Mouse (Mus musculus): ENCODE results near the gene 1700067K01Rik. TPM values are rescaled to one million over a fixed set of nuclear protein-coding genes. Genes with fewer than 3 reads are reported as not detected.
"Not testable (repeated sequence)": the region's sequence is repeated elsewhere in the genome, so short reads cannot be mapped to it uniquely, and the experiment has no call there.

1700067K01Rik gene
- polyA plus RNA-seq, 1 experiment from 2014 or later: 0.58 TPM

GRCm38 (mm10) chr8:83973161-83974031 lies 27.9 kb upstream of the 1700067K01Rik start:
- WGBS (ENCODE audit: insufficient replicate concordance): 8% methylated on average over 35 of the region's 37 CpGs
- peak overlapping the region; percentile 94 for H3K4me3 ChIP-seq (replicated peaks)
- peaks cover 56% of the 10 kb centered on the region for H3K4me1 ChIP-seq (replicated peaks)
- H3K9ac ChIP-seq: peak overlapping the region; percentile 91
- peaks cover 35% of the 10 kb centered on the region for H3K36me3 ChIP-seq (replicated peaks)
- ATAC-seq (ENCODE audit: insufficient read depth): no peak; the same call in 1 of the 2 replicates
- H3K9me3 ChIP-seq (replicated peaks): no peaks in the 10 kb centered on the region
- H3K27me3 ChIP-seq: no peaks in the 10 kb centered on the region
- H3K27ac ChIP-seq (replicated peaks): peak overlapping the region; percentile 79
- peak overlapping the region; percentile 98 for H3K4me2 ChIP-seq

- H3K36me3 ChIP-seq (replicated peaks): peaks cover 24% of the 10 kb centered on the region
- H3K4me1 ChIP-seq (replicated peaks): peaks cover 56% of the 10 kb centered on the region
- 76% methylated on average over 4 of the region's 4 CpGs for WGBS (ENCODE audit: insufficient replicate concordance)
- no peak overlapping the region for H3K9ac ChIP-seq
- no peak overlapping the region for H3K27ac ChIP-seq (replicated peaks)
- no peak overlapping the region for H3K4me2 ChIP-seq
- no peak for ATAC-seq (ENCODE audit: insufficient read depth)
- no peaks in the 10 kb centered on the region for H3K27me3 ChIP-seq
- no peak overlapping the region for H3K4me3 ChIP-seq (replicated peaks)
- no peaks in the 10 kb centered on the region for H3K9me3 ChIP-seq (replicated peaks)
Measured at GRCm38 (mm10) chr8:83974521-83974920, 26.8 kb upstream of the 1700067K01Rik start.

- Histone ChIP-seq H3K4me2 (no peak overlapping the region), H3K9ac (no peak overlapping the region), H3K9me3 (replicated peaks) (no peaks in the 10 kb centered on the region), H3K27ac (replicated peaks) (no peak overlapping the region), H3K4me1 (replicated peaks) (peaks cover 49% of the 10 kb centered on the region), H3K4me3 (replicated peaks) (no peak overlapping the region), H3K27me3 (no peaks in the 10 kb centered on the region), H3K36me3 (replicated peaks) (peaks cover 15% of the 10 kb centered on the region)
- no peak for ATAC-seq (ENCODE audit: insufficient read depth)
- WGBS (ENCODE audit: insufficient replicate concordance): 61% methylated on average over 4 of the region's 4 CpGs
Measured at GRCm38 (mm10) chr8:83976101-83976630, 25.1 kb upstream of the 1700067K01Rik start.

GRCm38 (mm10) chr8:83976779-83977350 lies 24.4 kb upstream of the 1700067K01Rik start:
- H3K4me1 ChIP-seq (replicated peaks): peaks cover 47% of the 10 kb centered on the region
- H3K4me3 ChIP-seq (replicated peaks): no peak overlapping the region
- H3K9me3 ChIP-seq (replicated peaks): no peaks in the 10 kb centered on the region
- H3K9ac ChIP-seq: no peak overlapping the region
- no peak for ATAC-seq (ENCODE audit: insufficient read depth)
- 79% methylated on average over 5 of the region's 5 CpGs for WGBS (ENCODE audit: insufficient replicate concordance)
- no peak overlapping the region for H3K4me2 ChIP-seq
- H3K27ac ChIP-seq (replicated peaks): no peak overlapping the region
- H3K27me3 ChIP-seq: no peaks in the 10 kb centered on the region
- peaks cover 15% of the 10 kb centered on the region for H3K36me3 ChIP-seq (replicated peaks)

- Histone ChIP-seq H3K36me3 (replicated peaks) (peaks cover 19% of the 10 kb centered on the region), H3K4me3 (replicated peaks) (no peak overlapping the region), H3K27ac (replicated peaks) (0 out of 2 replicates have a peak overlapping the region, but pooled peaks have one; percentile 9), H3K27me3 (no peaks in the 10 kb centered on the region), H3K9ac (no peak overlapping the region), H3K9me3 (replicated peaks) (no peaks in the 10 kb centered on the region), H3K4me2 (no peak overlapping the region), H3K4me1 (replicated peaks) (peaks cover 48% of the 10 kb centered on the region)
- ATAC-seq (ENCODE audit: insufficient read depth): no peak
- 46% methylated on average over 6 of the region's 6 CpGs for WGBS (ENCODE audit: insufficient replicate concordance)
Measured at GRCm38 (mm10) chr8:83977646-83978045, 23.7 kb upstream of the 1700067K01Rik start.

GRCm38 (mm10) chr8:83978200-83978599 lies 23.1 kb upstream of the 1700067K01Rik start:
- no peak for ATAC-seq (ENCODE audit: insufficient read depth)
- no peak overlapping the region for H3K27ac ChIP-seq (replicated peaks)

GRCm38 (mm10) chr8:83980250-83980649 lies 21.1 kb upstream of the 1700067K01Rik start:
- Histone ChIP-seq H3K36me3 (replicated peaks) (peaks cover 40% of the 10 kb centered on the region), H3K27ac (replicated peaks) (no peak overlapping the region), H3K9me3 (replicated peaks) (no peaks in the 10 kb centered on the region), H3K4me2 (no peak overlapping the region), H3K4me3 (replicated peaks) (no peak overlapping the region), H3K9ac (no peak overlapping the region), H3K27me3 (no peaks in the 10 kb centered on the region), H3K4me1 (replicated peaks) (peaks cover 28% of the 10 kb centered on the region)
- 57% methylated on average over 1 of the region's 1 CpGs for whole genome bisulfite sequencing (ENCODE audit: insufficient replicate concordance)
- no peak for ATAC-seq (ENCODE audit: insufficient read depth)

More at GRCm38 (mm10) chr8:83978200-83978599, 23.1 kb upstream of the 1700067K01Rik start:
- H3K4me3 ChIP-seq (replicated peaks): no peak overlapping the region
- H3K4me1 ChIP-seq (replicated peaks): peaks cover 48% of the 10 kb centered on the region
- no peak overlapping the region for H3K4me2 ChIP-seq
- 77% methylated on average over 9 of the region's 9 CpGs for WGBS (ENCODE audit: insufficient replicate concordance)
- peaks cover 24% of the 10 kb centered on the region for H3K36me3 ChIP-seq (replicated peaks)
- H3K27me3 ChIP-seq: no peaks in the 10 kb centered on the region
- H3K9me3 ChIP-seq (replicated peaks): no peaks in the 10 kb centered on the region
- H3K9ac ChIP-seq: no peak overlapping the region

GRCm38 (mm10) chr8:83980845-83981244 lies 20.5 kb upstream of the 1700067K01Rik start:
- Histone ChIP-seq H3K27ac (replicated peaks) (no peak overlapping the region), H3K9ac (no peak overlapping the region), H3K9me3 (replicated peaks) (no peaks in the 10 kb centered on the region), H3K4me3 (replicated peaks) (no peak overlapping the region), H3K36me3 (replicated peaks) (peaks cover 43% of the 10 kb centered on the region), H3K4me2 (no peak overlapping the region), H3K27me3 (no peaks in the 10 kb centered on the region), H3K4me1 (replicated peaks) (peaks cover 28% of the 10 kb centered on the region)
- ATAC-seq (ENCODE audit: insufficient read depth): no peak
- WGBS (ENCODE audit: insufficient replicate concordance): 74% methylated on average over 8 of the region's 8 CpGs

GRCm38 (mm10) chr8:83981533-83981932 lies 19.8 kb upstream of the 1700067K01Rik start:
- no peaks in the 10 kb centered on the region for H3K27me3 ChIP-seq
- H3K4me2 ChIP-seq: no peak overlapping the region
- H3K4me3 ChIP-seq (replicated peaks): no peak overlapping the region
- peaks cover 28% of the 10 kb centered on the region for H3K4me1 ChIP-seq (replicated peaks)
- no peaks in the 10 kb centered on the region for H3K9me3 ChIP-seq (replicated peaks)
- peaks cover 50% of the 10 kb centered on the region for H3K36me3 ChIP-seq (replicated peaks)
- ATAC-seq (ENCODE audit: insufficient read depth): no peak
- H3K9ac ChIP-seq: no peak overlapping the region
- H3K27ac ChIP-seq (replicated peaks): no peak overlapping the region
- WGBS (ENCODE audit: insufficient replicate concordance): 87% methylated on average over 7 of the region's 7 CpGs

- Histone ChIP-seq H3K9me3 (replicated peaks) (no peaks in the 10 kb centered on the region), H3K36me3 (replicated peaks) (peaks cover 59% of the 10 kb centered on the region), H3K27ac (replicated peaks) (no peak overlapping the region), H3K4me3 (replicated peaks) (no peak overlapping the region), H3K4me2 (no peak overlapping the region), H3K27me3 (no peaks in the 10 kb centered on the region), H3K4me1 (replicated peaks) (peaks cover 20% of the 10 kb centered on the region), H3K9ac (no peak overlapping the region)
- WGBS (ENCODE audit: insufficient replicate concordance): 56% methylated on average over 4 of the region's 4 CpGs
- ATAC-seq (ENCODE audit: insufficient read depth): peak; percentile 51; the same call in 1 of the 2 replicates
Measured at GRCm38 (mm10) chr8:83982449-83982848, 18.9 kb upstream of the 1700067K01Rik start.

- peaks cover 13% of the 10 kb centered on the region; the same call in 1 of the 2 replicates for H3K4me1 ChIP-seq (replicated peaks)
- H3K4me2 ChIP-seq; H3K4me3 ChIP-seq (replicated peaks); H3K9ac ChIP-seq; ATAC-seq (ENCODE audit: insufficient read depth); H3K9me3 ChIP-seq (replicated peaks); H3K27me3 ChIP-seq; H3K27ac ChIP-seq (replicated peaks): not testable (repeated sequence)
- WGBS (ENCODE audit: insufficient replicate concordance): 91% methylated on average over 2 of the region's 2 CpGs
- peaks cover 67% of the 10 kb centered on the region for H3K36me3 ChIP-seq (replicated peaks)
Measured at GRCm38 (mm10) chr8:83983222-83983621, 18.1 kb upstream of the 1700067K01Rik start.

Data from liver, embryonic 15.5 days (tissue).